Mouse (Mus musculus) effector memory CD4-positive, alpha-beta T cell, adult 7 months (primary cell): ENCODE results near the gene Stambpl1. TPM values are rescaled to one million over a fixed set of nuclear protein-coding genes. Genes with fewer than 3 reads are reported as not detected.

Source experiments
- polyA plus RNA-seq: library from polyadenylated mRNA; unstranded; fragments of 100-300 nt; shearing (Covaris generic); gene quantifications from one replicate; pipeline ENCODE4 v1.2.1, GENCODE M21; 2017

The Stambpl1 gene
- polyA plus RNA-seq, result 49.4 TPM

GRCm38 (mm10) chr19:34192008-34192963 lies at the start of gene Stambpl1:
Stambpl1 (plus strand) TSS chr19:34192229.

GRCm38 (mm10) chr19:34165891-34166290 lies 26.1 kb upstream of the Stambpl1 start, which contains the start of gene Ankrd22:
Ankrd22 (minus strand) TSS chr19:34166053.

GRCm38 (mm10) chr19:34254880-34255681 lies 63.1 kb downstream of the Stambpl1 start, which contains the start of gene Acta2:
Acta2 (minus strand) TSS chr19:34255590.

Other genes starting within 250 kb of the Stambpl1 start
- not detected for gene Lipf, start 231.0 kb upstream of the Stambpl1 start, polyA plus RNA-seq
- not detected for gene Lipk, start 183.9 kb upstream of the Stambpl1 start, polyA plus RNA-seq
- gene Lipn, start 124.9 kb upstream of the Stambpl1 start, polyA plus RNA-seq, result not detected
- not detected for gene Lipm, start 91.3 kb upstream of the Stambpl1 start, polyA plus RNA-seq
- not detected for gene Ankrd22, start 26.2 kb upstream of the Stambpl1 start, polyA plus RNA-seq
- 0.45 TPM for gene Acta2, start 63.4 kb downstream of the Stambpl1 start, polyA plus RNA-seq
- gene Fas, start 98.4 kb downstream of the Stambpl1 start, polyA plus RNA-seq, result 87.6 TPM